Mouse (Mus musculus): Measurements from ENCODE around the gene Pla2g7.

Pla2g7 gene

GRCm38 (mm10) chr17:43557541-43558090 lies 10.3 kb upstream of the Pla2g7 start:
- Histone ChIP-seq H3K27me3 (ENCODE audit: control insufficient read depth, insufficient read depth, low read length, poor library complexity, severe bottlenecking) (no peaks in the 10 kb centered on the region), H3K36me3 (ENCODE audit: control insufficient read depth, insufficient read depth, low read length, poor library complexity, severe bottlenecking) (no peaks in the 10 kb centered on the region)
- DNase-seq (ENCODE audit: low read depth, low spot score) = peak; percentile 29

GRCm38 (mm10) chr17:43558678-43559077 lies 9.2 kb upstream of the Pla2g7 start:
- Histone ChIP-seq H3K36me3 (ENCODE audit: control insufficient read depth, insufficient read depth, low read length, poor library complexity, severe bottlenecking) (no peaks in the 10 kb centered on the region), H3K27me3 (ENCODE audit: control insufficient read depth, insufficient read depth, low read length, poor library complexity, severe bottlenecking) (no peaks in the 10 kb centered on the region)
- DNase-seq (ENCODE audit: low read depth, low spot score) = no peak

- H3K36me3 ChIP-seq (ENCODE audit: control insufficient read depth, insufficient read depth, low read length, poor library complexity, severe bottlenecking) = no peaks in the 10 kb centered on the region
- no peaks in the 10 kb centered on the region for H3K27me3 ChIP-seq (ENCODE audit: control insufficient read depth, insufficient read depth, low read length, poor library complexity, severe bottlenecking)
- no peak for DNase-seq (ENCODE audit: low read depth, low spot score)
Measured at GRCm38 (mm10) chr17:43563192-43563987, 4.5 kb upstream of the Pla2g7 start.

DNA sequence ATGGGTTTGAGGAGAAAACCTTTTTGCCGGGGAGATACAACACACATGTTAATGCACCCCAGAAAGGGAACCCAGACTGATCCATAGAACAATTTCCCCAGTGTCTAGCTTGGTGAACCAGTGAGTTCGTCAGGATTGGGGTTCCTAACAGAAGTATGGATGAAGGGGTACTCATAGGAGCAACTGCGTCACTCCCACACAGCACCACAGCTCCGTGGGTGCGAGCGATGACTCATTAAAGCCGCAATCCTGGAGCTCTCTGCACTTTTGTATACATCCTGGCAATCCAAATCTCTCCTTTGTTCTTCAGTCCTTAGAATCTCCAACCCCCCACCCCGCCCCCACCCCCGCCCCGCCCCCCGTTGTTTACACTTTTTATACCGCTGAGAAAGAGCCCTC lies 306 bp upstream of the Pla2g7 start:
- no peak for DNase-seq (ENCODE audit: low read depth, low spot score)
- Histone ChIP-seq H3K36me3 (ENCODE audit: control insufficient read depth, insufficient read depth, low read length, poor library complexity, severe bottlenecking) (no peaks in the 10 kb centered on the region), H3K27me3 (ENCODE audit: control insufficient read depth, insufficient read depth, low read length, poor library complexity, severe bottlenecking) (no peaks in the 10 kb centered on the region)

DNA sequence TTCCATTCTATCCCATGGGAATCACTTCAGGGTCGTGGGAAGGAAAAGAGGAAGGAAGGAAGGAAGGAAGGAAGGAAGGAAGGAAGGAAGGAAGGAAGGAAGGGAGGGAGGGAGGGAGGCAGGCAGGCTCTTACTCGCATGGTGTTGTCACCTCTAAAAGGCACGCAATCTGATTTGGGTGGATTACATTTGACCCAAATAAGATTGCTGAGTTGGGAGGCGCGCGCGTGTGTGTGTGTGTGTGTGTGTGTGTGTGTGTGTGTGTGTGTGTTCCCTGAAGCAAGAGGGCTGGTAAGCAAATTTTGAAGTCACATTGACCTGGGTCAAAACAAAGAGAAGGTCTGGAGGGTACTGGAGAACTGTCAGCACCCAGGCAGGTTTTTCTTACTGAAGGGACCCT lies 1.4 kb downstream of the Pla2g7 start:
- Histone ChIP-seq H3K36me3 (ENCODE audit: control insufficient read depth, insufficient read depth, low read length, poor library complexity, severe bottlenecking) (no peaks in the 10 kb centered on the region), H3K27me3 (ENCODE audit: control insufficient read depth, insufficient read depth, low read length, poor library complexity, severe bottlenecking) (no peaks in the 10 kb centered on the region)
- DNase-seq (ENCODE audit: low read depth, low spot score) = peak; percentile 10

GRCm38 (mm10) chr17:43573624-43574073 lies 5.8 kb downstream of the Pla2g7 start:
- DNase-seq (ENCODE audit: low read depth, low spot score) = peak; percentile 48
- no peaks in the 10 kb centered on the region for H3K27me3 ChIP-seq (ENCODE audit: control insufficient read depth, insufficient read depth, low read length, poor library complexity, severe bottlenecking)
- no peaks in the 10 kb centered on the region for H3K36me3 ChIP-seq (ENCODE audit: control insufficient read depth, insufficient read depth, low read length, poor library complexity, severe bottlenecking)

DNA sequence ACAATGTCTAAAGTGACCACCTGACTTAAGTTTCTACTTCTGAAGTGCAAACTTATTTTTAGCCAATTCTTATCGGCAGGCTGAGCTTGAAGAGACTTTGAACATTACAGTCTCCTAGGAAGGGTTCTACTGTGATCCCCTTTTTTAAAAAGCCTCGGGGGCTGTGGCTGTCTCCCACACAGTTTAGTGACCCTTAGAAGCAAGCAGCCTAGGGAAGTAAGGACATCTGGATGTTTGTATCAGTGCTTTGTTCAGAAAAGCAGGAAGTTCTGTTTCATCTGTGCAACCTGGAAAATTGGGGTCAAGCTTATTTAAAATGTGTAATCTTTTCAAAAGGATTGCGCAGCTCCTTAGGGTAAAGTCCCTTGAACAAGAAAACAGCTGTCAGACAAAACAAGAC lies 12.6 kb downstream of the Pla2g7 start:
- no peak for DNase-seq (ENCODE audit: low read depth, low spot score)
- no peaks in the 10 kb centered on the region for H3K36me3 ChIP-seq (ENCODE audit: control insufficient read depth, insufficient read depth, low read length, poor library complexity, severe bottlenecking)
- no peaks in the 10 kb centered on the region for H3K27me3 ChIP-seq (ENCODE audit: control insufficient read depth, insufficient read depth, low read length, poor library complexity, severe bottlenecking)

- Histone ChIP-seq H3K27me3 (ENCODE audit: control insufficient read depth, insufficient read depth, low read length, poor library complexity, severe bottlenecking) (no peaks in the 10 kb centered on the region), H3K36me3 (ENCODE audit: control insufficient read depth, insufficient read depth, low read length, poor library complexity, severe bottlenecking) (no peaks in the 10 kb centered on the region)
- no peak for DNase-seq (ENCODE audit: low read depth, low spot score)
Measured at GRCm38 (mm10) chr17:43581012-43581467, 13.1 kb downstream of the Pla2g7 start.

DNA sequence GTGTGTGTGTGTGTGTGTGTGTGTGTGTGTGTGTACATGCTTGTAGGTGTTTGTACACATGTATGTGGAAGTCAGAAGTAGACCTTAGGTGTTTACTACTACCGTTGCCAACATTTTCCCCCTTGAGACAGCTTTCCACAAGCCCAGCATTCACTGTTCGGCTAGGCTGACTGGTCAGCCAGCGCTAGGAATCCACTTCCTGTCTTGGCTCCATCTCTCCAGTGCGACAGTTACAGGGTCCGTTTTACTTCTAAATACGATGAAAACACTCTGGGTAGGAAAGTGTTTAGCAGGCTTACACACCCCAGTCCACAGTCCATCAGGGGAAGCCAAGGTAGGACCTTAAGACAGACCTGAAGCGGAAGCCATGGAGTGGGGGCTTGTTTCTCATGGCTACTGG lies 16.9 kb downstream of the Pla2g7 start:
- no peaks in the 10 kb centered on the region for H3K27me3 ChIP-seq (ENCODE audit: control insufficient read depth, insufficient read depth, low read length, poor library complexity, severe bottlenecking)
- DNase-seq (ENCODE audit: low read depth, low spot score) = no peak
- H3K36me3 ChIP-seq (ENCODE audit: control insufficient read depth, insufficient read depth, low read length, poor library complexity, severe bottlenecking) = no peaks in the 10 kb centered on the region

DNA sequence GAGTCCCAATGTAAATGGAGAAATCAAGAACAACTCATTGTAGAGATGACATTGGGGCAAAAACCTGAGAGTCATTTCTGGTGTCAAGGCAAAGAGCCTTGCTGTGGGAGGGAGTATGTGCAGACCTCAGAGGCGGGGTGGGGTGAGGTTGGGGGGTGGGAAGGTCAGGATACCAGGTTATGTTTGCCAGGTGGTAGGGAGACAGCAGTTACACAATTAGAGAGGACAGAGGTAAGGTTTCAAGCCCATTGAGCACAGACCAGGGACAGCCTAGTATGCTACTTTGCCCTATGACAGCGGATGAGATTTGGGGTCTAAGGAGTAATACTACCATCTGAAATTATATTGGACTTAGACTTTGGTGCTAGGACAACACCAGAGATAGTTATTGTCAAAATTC lies 19.4 kb downstream of the Pla2g7 start:
- Histone ChIP-seq H3K27me3 (ENCODE audit: control insufficient read depth, insufficient read depth, low read length, poor library complexity, severe bottlenecking) (no peaks in the 10 kb centered on the region), H3K36me3 (ENCODE audit: control insufficient read depth, insufficient read depth, low read length, poor library complexity, severe bottlenecking) (no peaks in the 10 kb centered on the region)
- no peak for DNase-seq (ENCODE audit: low read depth, low spot score)

DNA sequence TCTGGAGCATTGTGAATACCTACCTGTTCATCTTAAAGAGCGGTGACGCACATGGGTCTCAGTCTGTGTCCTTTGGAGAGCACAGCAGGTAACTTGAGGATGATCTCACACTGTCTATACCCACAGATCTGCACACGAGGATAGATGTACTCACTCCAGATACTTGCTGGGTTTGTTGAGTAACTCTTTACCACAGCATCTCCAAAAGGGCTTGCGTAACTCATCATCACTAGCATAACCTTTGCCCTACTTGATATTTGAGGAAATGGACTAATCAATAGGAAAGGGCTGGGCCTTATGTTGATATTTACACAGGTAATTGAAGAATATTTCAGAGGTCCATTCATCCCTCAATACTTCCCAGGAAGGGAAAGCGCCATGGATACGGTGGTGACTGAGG lies 21.9 kb downstream of the Pla2g7 start:
- no peaks in the 10 kb centered on the region for H3K27me3 ChIP-seq (ENCODE audit: control insufficient read depth, insufficient read depth, low read length, poor library complexity, severe bottlenecking)

DNA sequence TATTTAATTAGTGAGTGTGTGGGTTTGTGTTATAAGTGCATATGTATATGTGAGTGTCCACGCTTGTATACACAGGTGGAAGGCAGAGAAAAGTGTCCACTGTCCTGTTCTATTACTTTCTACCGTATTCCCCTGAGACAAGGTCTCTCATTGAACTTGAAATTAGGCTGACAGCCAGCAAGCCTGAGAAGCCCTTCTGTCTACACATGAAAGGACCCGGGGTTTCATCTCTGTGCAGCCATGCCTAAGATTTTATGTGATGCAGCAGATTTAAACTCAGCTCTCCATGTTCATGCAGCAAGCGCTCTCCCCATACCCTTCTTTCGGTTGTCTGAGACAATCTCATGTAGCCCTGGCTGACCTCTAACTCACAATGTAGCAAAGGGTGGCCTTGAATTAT lies 22.6 kb downstream of the Pla2g7 start:
- DNase-seq (ENCODE audit: low read depth, low spot score) = no peak
- H3K36me3 ChIP-seq (ENCODE audit: control insufficient read depth, insufficient read depth, low read length, poor library complexity, severe bottlenecking) = no peaks in the 10 kb centered on the region

More for the DNA sequence above, 21.9 kb downstream of the Pla2g7 start:
- no peak for DNase-seq (ENCODE audit: low read depth, low spot score)
- no peaks in the 10 kb centered on the region for H3K36me3 ChIP-seq (ENCODE audit: control insufficient read depth, insufficient read depth, low read length, poor library complexity, severe bottlenecking)

GRCm38 (mm10) chr17:43592296-43593291 lies 24.7 kb downstream of the Pla2g7 start:
- no peaks in the 10 kb centered on the region for H3K27me3 ChIP-seq (ENCODE audit: control insufficient read depth, insufficient read depth, low read length, poor library complexity, severe bottlenecking)
- no peak for DNase-seq (ENCODE audit: low read depth, low spot score)

More for the DNA sequence above, 22.6 kb downstream of the Pla2g7 start:
- no peaks in the 10 kb centered on the region for H3K27me3 ChIP-seq (ENCODE audit: control insufficient read depth, insufficient read depth, low read length, poor library complexity, severe bottlenecking)

DNA sequence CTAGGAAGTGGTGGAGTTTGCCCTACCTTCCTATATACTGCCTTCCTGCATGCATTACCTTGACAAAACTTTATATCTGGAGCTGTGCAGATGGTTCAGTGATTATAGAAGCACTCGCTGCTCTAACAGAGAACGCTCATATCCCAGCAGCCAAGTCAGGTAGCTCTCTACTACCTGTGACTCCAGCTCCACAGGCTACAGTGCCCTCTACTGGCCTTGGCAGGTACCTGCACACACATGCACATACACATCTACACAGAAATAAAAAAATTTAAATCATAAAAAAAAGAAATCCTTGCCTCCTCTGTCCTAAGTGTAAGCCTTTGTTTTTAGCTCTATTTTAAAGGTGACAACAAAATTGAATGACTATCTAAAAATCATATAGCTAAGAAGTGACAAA lies 29.8 kb downstream of the Pla2g7 start:
- Histone ChIP-seq H3K27me3 (ENCODE audit: control insufficient read depth, insufficient read depth, low read length, poor library complexity, severe bottlenecking) (no peaks in the 10 kb centered on the region), H3K36me3 (ENCODE audit: control insufficient read depth, insufficient read depth, low read length, poor library complexity, severe bottlenecking) (no peaks in the 10 kb centered on the region)
- DNase-seq (ENCODE audit: low read depth, low spot score) = no peak

More at GRCm38 (mm10) chr17:43592296-43593291, 24.7 kb downstream of the Pla2g7 start:
- H3K36me3 ChIP-seq (ENCODE audit: control insufficient read depth, insufficient read depth, low read length, poor library complexity, severe bottlenecking) = no peaks in the 10 kb centered on the region

Data from splenic B cell, adult 2 months (primary cell).